Mouse (Mus musculus): ENCODE results near the gene Ptgdr. TPM values are rescaled to one million over a fixed set of nuclear protein-coding genes. Genes with fewer than 3 reads are reported as not detected.
A peak's percentile ranks its signal among the peaks of the same experiment; 100 is the strongest.
"Not testable (repeated sequence)": the region's sequence is repeated elsewhere in the genome, so short reads cannot be mapped to it uniquely, and the experiment has no call there.

Ptgdr gene
- 0.06 TPM in 1 of 2 replicates, not detected in the other for polyA plus RNA-seq (2016; fragmentation: Nextera tagmentation; extraction: Ambion mirVana)

- peak; percentile 50 for ATAC-seq (ENCODE audit: low FRiP score, low read depth)
Measured at GRCm38 (mm10) chr14:44858868-44859613, at the start of gene Ptgdr. Ptgdr (minus strand) TSS chr14:44859375.

GRCm38 (mm10) chr14:44907774-44908173 lies 48.6 kb upstream of the Ptgdr start:
- ATAC-seq (ENCODE audit: low FRiP score, low read depth): no peak
- 92% methylated on average over 5 of the region's 5 CpGs for WGBS
- H3K4me3 ChIP-seq: no peak overlapping the region

More at GRCm38 (mm10) chr14:44858868-44859613, at the start of gene Ptgdr:
- peak within 1 kb of the TSS; percentile 32 for H3K4me3 ChIP-seq
- H3K27me3 ChIP-seq: peaks cover 30% of the 10 kb centered on the region
- no peaks in the 10 kb centered on the region for H3K9me3 ChIP-seq
- H3K9ac ChIP-seq (replicated peaks): no peak within 1 kb of the TSS; the same call in 1 of the 2 replicates
- H3K4me2 ChIP-seq (replicated peaks): peak within 1 kb of the TSS; percentile 50
- no peak within 1 kb of the TSS for H3K27ac ChIP-seq (replicated peaks)
- WGBS: 1% methylated on average over 32 of the region's 32 CpGs
- peaks cover 7% of the 10 kb centered on the region for H3K4me1 ChIP-seq
- H3K36me3 ChIP-seq: no peaks in the 10 kb centered on the region

DNA sequence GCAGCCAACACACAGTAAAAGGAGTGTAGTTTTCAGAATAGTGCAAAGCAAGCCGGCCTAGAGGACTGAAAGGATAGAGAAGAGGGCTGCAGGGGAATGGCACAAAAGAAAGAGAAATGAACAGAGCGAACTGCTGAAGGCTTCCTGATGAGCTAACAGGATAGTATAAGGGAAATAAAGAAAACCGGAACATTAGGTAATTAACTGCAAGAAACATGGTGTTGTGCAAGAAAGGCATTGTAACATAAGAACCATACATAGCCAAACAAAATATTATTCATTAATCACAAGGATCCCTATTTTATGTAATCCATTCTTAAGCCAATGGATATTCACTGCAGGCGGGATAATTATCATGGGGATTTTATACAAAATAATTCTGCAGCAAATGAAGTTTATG lies 45.0 kb upstream of the Ptgdr start:
- no peak for ATAC-seq (ENCODE audit: low FRiP score, low read depth)
- no peak overlapping the region for H3K9ac ChIP-seq (replicated peaks)
- H3K4me1 ChIP-seq: no peaks in the 10 kb centered on the region
- H3K36me3 ChIP-seq: no peaks in the 10 kb centered on the region
- no peaks in the 10 kb centered on the region for H3K9me3 ChIP-seq
- H3K27ac ChIP-seq (replicated peaks): no peak overlapping the region
- no peak overlapping the region for H3K4me2 ChIP-seq (replicated peaks)
- WGBS: 86% methylated on average over 4 of the region's 4 CpGs
- no peak overlapping the region for H3K4me3 ChIP-seq
- no peaks in the 10 kb centered on the region for H3K27me3 ChIP-seq

More at GRCm38 (mm10) chr14:44907774-44908173, 48.6 kb upstream of the Ptgdr start:
- no peaks in the 10 kb centered on the region for H3K4me1 ChIP-seq
- H3K27ac ChIP-seq (replicated peaks): no peak overlapping the region
- H3K36me3 ChIP-seq: no peaks in the 10 kb centered on the region
- H3K9me3 ChIP-seq: no peaks in the 10 kb centered on the region
- no peaks in the 10 kb centered on the region for H3K27me3 ChIP-seq
- H3K4me2 ChIP-seq (replicated peaks): no peak overlapping the region
- no peak overlapping the region for H3K9ac ChIP-seq (replicated peaks)

- not testable (repeated sequence) for H3K27ac ChIP-seq (replicated peaks); H3K36me3 ChIP-seq; H3K9ac ChIP-seq (replicated peaks); H3K4me2 ChIP-seq (replicated peaks); H3K27me3 ChIP-seq; H3K4me3 ChIP-seq; H3K4me1 ChIP-seq; H3K9me3 ChIP-seq; ATAC-seq (ENCODE audit: low FRiP score, low read depth)
Measured at GRCm38 (mm10) chr14:44901735-44902134, 42.6 kb upstream of the Ptgdr start.

- WGBS: 66% methylated on average over 7 of the region's 7 CpGs
Measured at GRCm38 (mm10) chr14:44891387-44892132, 32.4 kb upstream of the Ptgdr start.

DNA sequence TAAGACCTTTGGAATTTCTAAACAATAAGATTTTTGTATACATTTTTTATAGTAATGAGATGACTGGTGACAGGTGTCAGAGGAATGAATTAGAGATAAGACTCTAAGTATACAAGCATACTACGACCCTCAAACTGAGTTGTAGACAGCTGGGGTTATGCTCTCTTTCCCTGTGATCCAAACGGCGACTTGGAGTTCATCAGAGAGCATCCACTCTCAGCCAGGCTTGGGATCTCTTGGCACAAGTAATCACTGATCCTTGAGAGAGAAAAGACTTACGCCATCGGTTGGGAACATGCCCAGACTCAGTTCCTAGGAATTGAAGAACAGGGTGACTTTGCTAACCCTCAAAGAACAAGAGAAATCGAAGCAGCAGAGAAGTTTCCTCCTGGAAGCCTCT lies 10.5 kb upstream of the Ptgdr start:
- ATAC-seq (ENCODE audit: low FRiP score, low read depth): no peak
- 88% methylated on average over 6 of the region's 6 CpGs for WGBS
- no peak overlapping the region for H3K4me3 ChIP-seq
- H3K27ac ChIP-seq (replicated peaks): no peak overlapping the region
- H3K9me3 ChIP-seq: no peaks in the 10 kb centered on the region
- no peak overlapping the region for H3K4me2 ChIP-seq (replicated peaks)
- H3K27me3 ChIP-seq: no peaks in the 10 kb centered on the region
- H3K9ac ChIP-seq (replicated peaks): no peak overlapping the region
- no peaks in the 10 kb centered on the region for H3K4me1 ChIP-seq
- no peaks in the 10 kb centered on the region for H3K36me3 ChIP-seq

More at GRCm38 (mm10) chr14:44891387-44892132, 32.4 kb upstream of the Ptgdr start:
- H3K27me3 ChIP-seq: no peaks in the 10 kb centered on the region
- no peak overlapping the region for H3K9ac ChIP-seq (replicated peaks)
- no peak overlapping the region for H3K4me2 ChIP-seq (replicated peaks)
- no peaks in the 10 kb centered on the region for H3K4me1 ChIP-seq
- no peaks in the 10 kb centered on the region for H3K36me3 ChIP-seq
- no peak overlapping the region for H3K27ac ChIP-seq (replicated peaks)
- ATAC-seq (ENCODE audit: low FRiP score, low read depth): no peak
- no peaks in the 10 kb centered on the region for H3K9me3 ChIP-seq
- no peak overlapping the region for H3K4me3 ChIP-seq

DNA sequence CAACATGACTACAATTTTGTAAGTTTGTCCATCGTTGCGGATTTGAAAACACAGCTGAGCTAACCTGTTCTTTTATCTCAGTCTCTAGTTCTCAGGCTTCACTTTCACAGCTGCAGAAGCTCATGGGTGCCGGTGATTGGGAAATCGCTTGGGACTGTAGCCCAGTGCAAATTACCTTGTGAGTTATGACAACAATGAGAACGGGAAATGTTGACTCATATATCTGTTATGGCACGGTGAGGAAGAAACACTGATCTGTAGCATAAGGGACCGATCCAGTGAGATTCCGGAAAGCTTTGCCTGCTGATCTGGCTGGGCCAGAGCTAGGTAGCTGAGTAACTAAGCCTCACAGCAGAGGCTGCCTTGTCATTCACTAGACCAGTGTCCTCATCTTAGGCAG lies 6.5 kb upstream of the Ptgdr start:
- no peak for ATAC-seq (ENCODE audit: low FRiP score, low read depth)
- no peaks in the 10 kb centered on the region for H3K36me3 ChIP-seq
- no peak overlapping the region for H3K4me2 ChIP-seq (replicated peaks)
- 87% methylated on average over 8 of the region's 8 CpGs for WGBS
- peaks cover 3% of the 10 kb centered on the region; the same call in 1 of the 2 replicates for H3K4me1 ChIP-seq
- H3K9ac ChIP-seq (replicated peaks): no peak overlapping the region
- no peaks in the 10 kb centered on the region for H3K9me3 ChIP-seq
- no peak overlapping the region for H3K4me3 ChIP-seq
- no peak overlapping the region for H3K27ac ChIP-seq (replicated peaks)
- H3K27me3 ChIP-seq: no peaks in the 10 kb centered on the region

DNA sequence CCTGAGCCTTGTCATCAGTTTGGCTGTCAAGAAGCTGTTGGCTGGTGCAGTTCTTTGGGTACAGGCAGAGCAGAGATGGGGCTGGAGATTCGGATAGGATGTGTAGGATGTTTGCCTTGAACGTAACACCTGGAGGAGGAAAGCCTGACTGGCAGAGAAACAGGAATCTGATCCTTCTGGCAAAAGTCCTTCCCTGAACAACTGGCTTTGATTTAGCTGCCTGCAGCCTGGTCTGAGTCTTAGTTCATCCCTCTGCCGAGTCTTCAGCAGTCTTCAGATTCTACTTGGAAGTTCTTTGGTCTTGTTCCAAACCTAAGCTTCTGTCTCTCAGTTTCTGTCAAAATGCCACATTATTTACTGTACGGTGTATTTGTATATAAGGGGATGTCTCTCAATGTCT lies 3.9 kb upstream of the Ptgdr start:
- no peak overlapping the region for H3K4me3 ChIP-seq
- H3K9ac ChIP-seq (replicated peaks): no peak overlapping the region
- H3K27me3 ChIP-seq: peaks cover 23% of the 10 kb centered on the region
- no peaks in the 10 kb centered on the region for H3K9me3 ChIP-seq
- no peak overlapping the region for H3K27ac ChIP-seq (replicated peaks)
- H3K4me1 ChIP-seq: peaks cover 8% of the 10 kb centered on the region
- no peak overlapping the region for H3K4me2 ChIP-seq (replicated peaks)
- no peaks in the 10 kb centered on the region for H3K36me3 ChIP-seq
- no peak for ATAC-seq (ENCODE audit: low FRiP score, low read depth)
- WGBS: 49% methylated on average over 4 of the region's 4 CpGs

- Histone ChIP-seq H3K4me2 (replicated peaks) (no peak overlapping the region), H3K4me3 (no peak overlapping the region), H3K9me3 (no peaks in the 10 kb centered on the region), H3K36me3 (no peaks in the 10 kb centered on the region), H3K27ac (replicated peaks) (no peak overlapping the region), H3K4me1 (peaks cover 8% of the 10 kb centered on the region), H3K9ac (replicated peaks) (no peak overlapping the region), H3K27me3 (peaks cover 30% of the 10 kb centered on the region)
- 67% methylated on average over 3 of the region's 3 CpGs for WGBS
- ATAC-seq (ENCODE audit: low FRiP score, low read depth): no peak
Measured at GRCm38 (mm10) chr14:44861161-44861560, 2.0 kb upstream of the Ptgdr start.

DNA sequence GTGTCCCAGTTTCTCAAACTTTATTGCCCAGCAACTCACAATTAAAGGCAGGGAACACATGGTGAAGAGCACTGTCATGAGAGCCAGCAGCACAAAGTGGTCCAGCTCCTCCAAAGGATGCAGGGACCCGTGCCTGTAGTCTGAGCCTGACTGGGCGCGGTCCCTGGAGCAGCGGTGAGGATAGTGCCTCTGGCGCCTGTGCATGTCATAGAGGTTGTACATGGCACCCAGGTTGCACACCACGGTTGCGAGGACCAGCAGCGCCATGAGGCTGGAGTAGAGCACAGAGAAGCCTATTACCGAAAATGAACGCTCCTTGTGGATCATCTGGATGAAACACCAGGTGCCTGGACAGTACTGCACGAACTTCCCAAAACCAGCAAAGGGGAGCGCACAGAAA lies 803 bp downstream of the Ptgdr start:
- peaks cover 30% of the 10 kb centered on the region for H3K27me3 ChIP-seq
- H3K4me1 ChIP-seq: peaks cover 5% of the 10 kb centered on the region; the same call in 1 of the 2 replicates
- 11% methylated on average over 12 of the region's 12 CpGs for WGBS
- H3K4me2 ChIP-seq (replicated peaks): peak overlapping the region; percentile 50
- H3K4me3 ChIP-seq: peak overlapping the region; percentile 32; the same call in 1 of the 2 replicates
- H3K9me3 ChIP-seq: no peaks in the 10 kb centered on the region
- H3K36me3 ChIP-seq: no peaks in the 10 kb centered on the region
- no peak for ATAC-seq (ENCODE audit: low FRiP score, low read depth)
- H3K27ac ChIP-seq (replicated peaks): no peak overlapping the region
- no peak overlapping the region for H3K9ac ChIP-seq (replicated peaks)

GRCm38 (mm10) chr14:44850637-44851036 lies 8.5 kb downstream of the Ptgdr start:
- not testable (repeated sequence) for H3K27me3 ChIP-seq; H3K4me3 ChIP-seq; H3K9me3 ChIP-seq; H3K36me3 ChIP-seq; H3K4me1 ChIP-seq; H3K4me2 ChIP-seq (replicated peaks); H3K9ac ChIP-seq (replicated peaks); H3K27ac ChIP-seq (replicated peaks)
- ATAC-seq (ENCODE audit: low FRiP score, low read depth): peak; percentile 86
- 2% methylated on average over 3 of the region's 3 CpGs for WGBS

DNA sequence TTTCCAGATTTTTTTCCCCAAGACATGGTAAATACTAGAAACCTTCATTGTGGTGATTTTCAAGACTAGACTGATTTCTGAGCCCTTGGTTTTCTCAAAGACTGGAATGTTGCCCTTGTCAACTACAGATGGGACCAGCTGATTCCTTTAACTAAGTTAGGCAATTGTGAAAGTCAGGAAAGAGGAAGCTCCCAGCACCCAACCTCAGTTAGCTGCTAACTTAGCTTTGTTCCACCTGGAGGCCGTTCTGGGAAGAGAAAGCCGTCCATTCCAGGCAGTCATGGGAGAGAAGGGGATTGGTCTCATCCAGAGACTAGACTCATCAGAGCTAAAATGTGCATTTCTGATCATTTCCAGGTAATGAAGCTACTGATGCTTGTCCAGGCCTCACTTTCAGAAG lies 11.4 kb downstream of the Ptgdr start:
- H3K27ac ChIP-seq (replicated peaks): no peak overlapping the region
- no peak overlapping the region for H3K4me3 ChIP-seq
- no peaks in the 10 kb centered on the region for H3K4me1 ChIP-seq
- ATAC-seq (ENCODE audit: low FRiP score, low read depth): no peak
- no peaks in the 10 kb centered on the region for H3K27me3 ChIP-seq
- WGBS: 85% methylated on average over 2 of the region's 2 CpGs
- no peaks in the 10 kb centered on the region for H3K36me3 ChIP-seq
- no peak overlapping the region for H3K4me2 ChIP-seq (replicated peaks)
- H3K9ac ChIP-seq (replicated peaks): no peak overlapping the region
- no peaks in the 10 kb centered on the region for H3K9me3 ChIP-seq
